Mouse (Mus musculus) adrenal gland, adult 8-10 months (tissue): ENCODE measurements at regions not wholly inside any gene's neighbourhood (a gene's known extent, or its start where the extent isn't known, plus 50 kb on each side); places are given as distances from the start of the nearest gene placed in this dataset.

Source experiments
- DNase-seq: peaks from one replicate; pipeline ENCODE4 v3.0.0; 2022

DNA sequence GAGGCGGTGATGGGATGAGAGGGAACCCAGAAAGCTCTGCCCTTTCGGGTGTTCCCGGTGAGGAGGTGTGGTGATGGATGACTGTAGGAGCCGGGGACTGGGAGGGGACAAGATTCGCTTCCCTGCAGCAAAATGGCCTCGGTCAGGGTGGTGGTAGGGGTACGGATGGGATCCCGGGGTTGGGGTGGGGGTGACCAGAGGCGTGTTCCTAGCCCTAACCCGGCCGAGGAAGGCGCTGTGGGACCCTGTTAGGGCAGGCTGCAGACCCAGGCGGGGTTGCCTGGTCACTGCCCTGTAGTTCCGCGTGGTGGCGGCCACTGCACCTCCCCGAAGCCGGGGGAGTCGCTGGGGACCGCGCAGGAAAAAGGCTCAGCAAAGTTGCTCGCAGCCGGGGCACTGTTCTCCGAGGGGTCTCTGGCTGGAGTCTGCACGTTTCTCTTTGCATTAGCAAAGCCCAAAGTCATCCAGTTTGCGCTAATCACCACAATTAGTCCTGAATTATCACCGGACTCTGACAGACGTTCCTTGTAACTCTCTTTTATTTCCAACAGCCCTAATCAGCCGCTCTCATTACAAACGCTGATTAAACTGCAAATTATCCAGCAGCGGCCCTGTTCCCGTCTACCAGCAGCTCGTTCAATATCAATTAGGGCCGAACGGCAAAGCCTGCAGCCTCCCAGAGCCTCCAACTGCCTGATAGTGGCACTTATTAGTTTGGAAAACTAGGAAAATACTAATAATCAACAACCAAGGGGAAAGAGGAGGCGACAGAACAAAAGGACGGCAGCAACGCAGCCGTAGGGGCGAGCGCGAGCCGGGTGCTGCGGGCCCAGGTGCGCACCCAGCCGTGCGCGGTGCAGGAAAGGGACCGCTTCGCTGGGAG, 78.8 kb upstream of the Tbca start:
- DNase-seq, result no peak

DNA sequence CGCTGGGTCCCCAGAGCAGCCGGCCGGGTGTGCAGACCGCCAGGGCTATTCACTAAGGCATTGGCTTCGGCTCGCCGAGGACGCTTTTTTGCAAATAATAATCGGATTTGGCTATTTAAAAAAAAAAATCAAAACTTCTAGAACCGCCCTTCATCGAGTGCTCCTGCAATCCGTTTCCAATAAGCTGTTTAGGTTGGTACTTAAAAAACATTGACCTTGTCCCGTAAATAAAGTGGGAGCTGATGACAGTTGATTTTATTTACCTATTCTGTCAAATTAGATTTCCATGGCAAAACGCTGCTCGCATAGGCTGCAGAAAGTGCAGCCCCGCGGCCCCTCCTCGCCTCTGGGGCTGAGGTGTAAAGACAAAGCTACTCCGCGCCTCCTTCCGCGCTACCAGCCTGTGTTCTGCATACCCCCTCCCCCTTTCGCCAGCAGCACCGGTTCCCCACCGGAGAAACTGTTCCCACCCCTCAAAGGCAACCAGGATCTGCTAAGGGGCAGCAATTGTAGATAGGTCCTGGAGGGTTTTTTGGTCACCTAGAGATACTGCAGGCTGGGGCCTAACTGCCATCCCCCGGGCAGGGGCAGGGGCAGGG, 78.0 kb upstream of the Tbca start:
- no peak for DNase-seq

DNA sequence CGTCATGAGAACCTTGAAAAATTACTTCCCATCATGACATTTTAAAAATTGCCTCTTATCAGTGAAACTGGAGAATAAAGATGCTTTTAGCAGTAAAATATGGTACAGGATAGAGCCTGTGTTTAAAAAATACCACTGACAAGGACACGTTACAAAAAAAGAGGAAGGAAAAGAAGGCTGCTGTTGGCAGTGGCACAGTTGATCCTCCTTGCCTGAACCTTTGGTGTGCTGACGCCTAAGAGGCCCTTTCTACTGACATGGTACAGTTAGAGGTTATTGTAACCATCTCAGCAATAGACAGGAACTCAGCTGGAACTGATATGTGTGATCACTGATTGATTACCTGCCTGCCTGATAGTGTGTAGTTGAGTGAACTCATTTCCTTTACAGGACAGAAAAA, 75.3 kb upstream of the Tbca start:
- no peak for DNase-seq

DNA sequence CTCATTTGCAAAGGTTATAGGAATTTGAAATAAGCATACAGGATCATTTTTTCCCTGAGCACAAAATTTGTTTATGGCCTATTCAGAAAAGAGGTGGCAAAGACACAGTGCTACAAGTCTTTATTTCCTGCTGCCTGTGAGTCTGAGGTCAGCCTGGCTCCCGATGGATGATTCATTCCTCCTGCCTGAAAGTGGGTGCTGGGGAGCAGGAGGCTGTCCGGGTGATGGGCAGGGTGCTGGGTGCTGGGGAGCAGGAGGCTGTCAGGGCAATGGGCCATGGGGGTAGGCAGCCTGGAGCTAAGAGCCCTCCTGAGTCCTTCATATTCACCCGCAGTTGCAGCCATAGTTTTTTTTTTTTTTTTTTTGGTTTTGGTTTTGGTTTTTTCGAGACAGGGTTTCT, 67.1 kb upstream of the Tbca start:
- no peak for DNase-seq
